ENCODE assay signal across 26 mouse cellular contexts in genomic region chr2:24359347-24359746, GRCm38 (mm10). TPM values are rescaled to one million over a fixed set of nuclear protein-coding genes. Genes with fewer than 3 reads are reported as not detected.
DNase-seq lines count a peak whose midpoint lies in the region; ATAC-seq lines count a peak whose summit lies in the region.
"Had no signal": no experiment of that assay in that cellular context is flagged by ENCODE, and none has a peak within 500 bp of the region (broad histone marks: within the 10 kb centered on the region; RNA-seq: fewer than 3 reads in every experiment).

No protein-coding gene starts in this region.

- intact Hi-C loops in heart, postnatal 10 days (cut with DNase I), result loop anchor here (5.0 kb wide), 2 partner anchors 62 to 208 kb away; no protein-coding TSS in a partner anchor

- peak; percentile 32 for DNase-seq in CD4-positive helper T cell, adult 2 months (ENCODE audit: low read depth, low spot score)
- no peak for DNase-seq in urinary bladder, postnatal 10 days (ENCODE audit: low spot score)
- DNase-seq in heart, postnatal 10 days, result no peak
- no peak for DNase-seq in adipocyte (ENCODE audit: low spot score)
- no peak for DNase-seq in thymus, postnatal 25 days
- DNase-seq: adrenal gland, adult 8-10 months; adrenal gland, postnatal 14 days; adrenal gland, postnatal 36 days; B cell, adult 2 months; cerebellum, adult 18-20 months; cerebellum, adult 8-10 months; cerebellum, adult 9-11 months; cerebellum, postnatal 14 days; cerebellum, postnatal 36 days; embryo, embryonic 11 days had no signal

- peak; percentile 88 for ATAC-seq in CD4-positive, CD25-positive, alpha-beta regulatory T cell, adult 4 months
- ATAC-seq in activated CD4-positive, CD25-positive, alpha-beta regulatory T cell, adult 4 months, result peak; percentile 78
- ATAC-seq in inflammation-experienced regulatory T-cells, adult 6 months, result peak; percentile 80
- ATAC-seq: forebrain, embryonic 14.5 days; forebrain, embryonic 16.5 days; Patski had no signal

RNA-seq across cellular contexts. Expression of gene Psd4, which starts 8.0 kb away (rescaled TPM):
- 100 to 1,000 TPM in 1 of 2 experiments, 10 to 100 TPM in 1; 86.5 to 142 TPM for polyA plus RNA-seq in CD4-positive, CD25-positive, alpha-beta regulatory T cell, adult 4 months (2017; shearing (Covaris generic))
- 10 to 100 TPM; 65.6 to 75.6 TPM for polyA plus RNA-seq in activated CD4-positive, CD25-positive, alpha-beta regulatory T cell, adult 4 months (2017; shearing (Covaris generic))
- 10 to 100 TPM; 85.2 to 93.8 (median 89.3) TPM for polyA plus RNA-seq in inflammation-experienced regulatory T-cells, adult 6 months (2017; shearing (Covaris generic))
- 1 to 10 TPM; 1.3 to 2.2 TPM for total RNA-seq in heart, postnatal 10 days (2021)

RNA-seq across cellular contexts. Expression of gene Il1rn, which starts 22.7 kb away (rescaled TPM):
- 1 to 10 TPM; 1.9 to 4.8 TPM for polyA plus RNA-seq in CD4-positive, CD25-positive, alpha-beta regulatory T cell, adult 4 months (2017; shearing (Covaris generic))
- under 1 TPM; 0.20 to 0.77 TPM for polyA plus RNA-seq in activated CD4-positive, CD25-positive, alpha-beta regulatory T cell, adult 4 months (2017; shearing (Covaris generic))
- 1 to 10 TPM in 2 of 3 experiments, under 1 TPM in 1; 0.57 to 1.3 (median 1.1) TPM for polyA plus RNA-seq in inflammation-experienced regulatory T-cells, adult 6 months (2017; shearing (Covaris generic))
- under 1 TPM in 1 of 2 experiments, not detected in 1; 0.20 TPM for total RNA-seq in heart, postnatal 10 days (2021)
- polyA plus RNA-seq: embryonic facial prominence, embryonic 11.5 days; erythroblast, embryonic 14.5 days; forebrain, embryonic 10.5 days; forebrain, embryonic 12.5 days; forebrain, embryonic 16.5 days; G1E had no signal
